Mouse (Mus musculus): ENCODE results near the gene Srbd1.

The Srbd1 gene

DNA sequence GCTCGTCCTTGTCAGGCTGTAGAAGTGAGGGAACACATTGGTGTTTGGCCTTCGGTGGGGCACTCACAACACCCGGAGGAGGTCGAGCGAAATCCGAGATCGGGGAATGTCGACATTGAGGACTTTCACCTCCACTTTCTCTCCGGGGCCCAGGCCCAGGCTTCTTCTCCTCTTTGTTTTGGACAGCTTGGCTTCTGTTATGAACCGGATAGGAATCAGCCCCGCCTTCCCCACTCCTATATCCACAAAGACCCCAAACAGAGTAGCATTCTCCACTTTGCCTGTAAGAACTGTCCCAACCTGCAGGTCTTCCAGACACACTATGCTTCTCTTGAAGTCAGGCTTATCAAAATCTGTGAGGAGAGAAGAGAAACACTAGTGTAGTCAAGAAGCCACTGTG is 159.8 kb downstream of the Srbd1 start:
- no peak for DNase-seq (ENCODE audit: low spot score in 2 of 2)

DNA sequence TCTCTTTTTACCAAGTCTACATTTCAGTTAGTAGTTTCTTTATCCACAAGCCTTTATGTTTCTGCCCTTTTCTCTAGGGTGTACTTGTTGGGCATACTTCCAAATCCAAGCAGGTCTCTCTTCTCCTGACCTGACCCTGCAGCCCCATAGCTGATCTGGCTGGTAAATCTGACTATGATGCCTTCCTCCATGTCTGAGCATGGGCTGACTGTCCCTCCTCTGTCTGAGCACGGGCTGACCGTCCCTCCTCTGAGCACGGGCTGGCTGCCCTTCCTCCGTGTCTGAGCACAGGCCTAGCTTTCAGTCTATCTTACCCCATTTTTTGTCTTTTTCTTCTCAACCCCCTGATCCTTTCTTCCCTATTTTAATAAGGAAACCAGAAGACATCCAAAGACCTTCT is 162.7 kb downstream of the Srbd1 start:
- DNase-seq (ENCODE audit: low spot score in 2 of 2) = no peak

DNA sequence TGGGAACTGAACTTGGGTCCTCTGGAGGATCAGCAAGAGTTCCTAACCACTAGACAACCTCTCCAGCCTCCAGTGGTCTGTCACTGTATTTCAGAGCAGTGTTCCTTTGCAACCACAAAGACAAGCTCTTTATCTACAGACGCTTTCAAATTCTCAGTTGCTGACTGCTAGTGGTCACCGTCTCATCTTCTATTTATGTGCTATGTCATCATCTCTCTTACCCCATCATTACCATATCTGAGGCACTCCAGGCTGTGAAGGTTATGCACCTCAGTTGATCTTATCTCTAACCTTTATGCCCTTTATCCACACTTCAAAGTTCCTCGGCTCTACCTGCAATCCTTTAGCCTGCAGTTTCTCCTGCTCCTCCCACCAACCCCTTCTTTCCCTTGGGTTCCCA is 163.1 kb downstream of the Srbd1 start:
- DNase-seq (ENCODE audit: low spot score in 2 of 2) = no peak

DNA sequence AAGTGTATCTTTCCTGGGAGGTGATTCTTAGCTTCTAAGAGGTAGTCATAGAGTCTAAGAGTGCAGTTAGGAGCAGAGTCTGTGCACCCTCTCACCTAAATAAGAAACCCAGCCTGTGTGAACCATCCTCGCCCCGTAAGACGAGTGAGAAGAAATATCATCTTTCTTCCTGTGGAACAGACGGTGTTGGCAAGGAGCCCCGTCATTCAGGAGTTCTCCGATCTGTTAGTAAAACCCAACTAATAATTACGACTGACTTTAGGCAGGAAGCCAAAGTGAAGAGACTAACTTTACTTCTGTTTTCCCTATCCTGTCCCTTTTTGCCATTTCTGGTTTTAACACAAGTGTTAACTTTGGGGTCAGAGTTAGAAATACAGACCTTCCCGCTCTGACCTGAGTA is 166.1 kb downstream of the Srbd1 start:
- peak; percentile 45 for DNase-seq (ENCODE audit: low spot score in 2 of 2)

DNA sequence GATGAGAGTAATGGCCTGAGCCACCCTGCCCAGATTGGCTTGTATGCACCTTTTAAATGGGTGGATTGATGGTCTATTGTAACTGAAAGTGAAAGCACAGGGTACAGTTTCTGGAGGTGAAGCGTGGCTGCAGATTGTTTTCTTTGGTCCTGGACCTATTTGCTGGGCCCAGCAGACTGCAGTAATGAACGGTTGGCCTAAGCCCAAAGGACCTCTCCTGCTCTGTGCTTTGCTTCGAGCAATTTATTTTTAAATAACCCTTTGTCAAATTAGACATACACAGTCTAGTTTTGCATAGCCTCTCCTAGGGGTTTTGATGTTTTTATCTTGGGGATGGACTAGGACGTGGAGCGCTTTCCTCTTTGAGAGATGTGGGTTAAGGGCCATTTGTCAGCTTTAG is 169.9 kb downstream of the Srbd1 start:
- no peak for DNase-seq (ENCODE audit: low spot score in 2 of 2)

DNA sequence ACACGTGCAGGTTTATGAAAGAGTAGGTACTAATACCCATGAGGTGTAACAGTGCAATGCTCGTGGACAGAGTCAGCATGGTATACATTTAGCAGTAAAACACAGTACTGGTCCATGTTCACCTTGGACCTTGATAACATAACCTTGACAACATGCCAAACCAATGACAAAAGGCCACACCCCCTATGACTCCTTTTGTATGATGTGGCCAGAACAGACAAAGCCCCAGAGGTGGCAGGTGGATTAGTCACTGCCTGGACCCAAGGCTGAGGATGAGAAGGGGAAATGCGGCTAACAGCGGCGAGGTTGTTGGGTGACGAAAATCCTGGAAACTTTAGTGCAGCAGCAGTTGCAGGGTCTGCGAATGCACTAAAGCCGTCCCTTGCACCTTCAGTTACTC is 170.4 kb downstream of the Srbd1 start:
- no peak for DNase-seq (ENCODE audit: low spot score in 2 of 2)

DNA sequence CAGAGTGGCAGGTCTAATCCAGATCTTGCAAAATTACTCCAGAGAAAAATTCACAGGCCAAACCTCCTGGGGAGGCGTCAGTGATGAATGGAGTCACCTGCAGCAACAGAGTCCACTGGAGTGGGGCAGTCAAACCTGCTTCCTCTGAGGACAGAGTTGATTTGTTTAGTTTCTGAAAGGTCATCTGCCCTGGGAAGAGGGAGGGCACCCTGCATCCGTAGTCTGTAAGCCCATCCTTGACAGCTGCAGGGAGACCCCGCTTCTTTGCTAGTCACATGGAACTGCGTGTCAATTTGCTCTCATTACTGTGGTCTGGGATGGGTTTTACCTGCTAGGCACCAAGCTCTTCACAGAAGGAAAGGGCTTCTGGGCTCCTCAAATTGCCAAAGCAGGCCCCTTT is 173.9 kb downstream of the Srbd1 start:
- DNase-seq (ENCODE audit: low spot score in 2 of 2) = no peak

DNA sequence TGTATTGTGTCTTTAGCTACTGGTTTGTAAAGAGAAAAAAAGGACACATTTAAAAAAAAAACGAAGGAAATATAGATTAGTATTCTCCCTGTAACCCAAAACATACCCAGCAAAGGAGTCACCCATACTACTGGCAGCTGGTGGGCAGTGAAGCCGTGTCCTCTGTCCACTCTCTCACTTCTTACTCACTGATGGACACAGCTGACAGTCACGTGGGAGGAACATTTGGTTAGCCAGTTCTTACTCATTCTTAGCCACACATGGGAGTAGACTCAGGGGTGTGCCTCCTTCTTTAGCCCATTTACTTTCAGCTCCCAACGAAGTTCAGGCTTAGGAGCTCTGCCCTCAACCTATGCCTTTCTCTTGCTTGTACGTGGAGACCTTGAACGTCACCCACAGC is 183.3 kb downstream of the Srbd1 start:
- DNase-seq (ENCODE audit: low spot score in 2 of 2) = no peak

DNA sequence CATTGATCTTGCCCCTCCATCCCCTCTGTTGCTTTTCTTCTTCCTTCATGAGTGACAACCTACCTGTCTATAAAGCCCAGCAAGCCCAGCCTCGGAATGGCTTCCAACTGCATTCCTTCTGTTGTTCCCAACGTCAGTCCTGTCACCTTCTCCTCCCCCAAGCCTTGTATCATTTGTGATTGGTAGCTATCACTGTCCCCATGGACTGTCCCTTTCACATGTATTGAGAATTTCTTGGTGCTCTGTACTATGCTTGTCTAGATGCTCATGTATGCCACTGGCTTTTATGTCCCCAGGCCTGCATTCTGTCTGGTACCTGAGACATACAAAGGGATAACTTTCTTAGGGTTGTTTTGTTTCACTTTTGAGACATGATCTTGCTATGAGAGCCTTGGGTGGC is 193.2 kb downstream of the Srbd1 start:
- DNase-seq (ENCODE audit: low spot score in 2 of 2) = no peak

DNA sequence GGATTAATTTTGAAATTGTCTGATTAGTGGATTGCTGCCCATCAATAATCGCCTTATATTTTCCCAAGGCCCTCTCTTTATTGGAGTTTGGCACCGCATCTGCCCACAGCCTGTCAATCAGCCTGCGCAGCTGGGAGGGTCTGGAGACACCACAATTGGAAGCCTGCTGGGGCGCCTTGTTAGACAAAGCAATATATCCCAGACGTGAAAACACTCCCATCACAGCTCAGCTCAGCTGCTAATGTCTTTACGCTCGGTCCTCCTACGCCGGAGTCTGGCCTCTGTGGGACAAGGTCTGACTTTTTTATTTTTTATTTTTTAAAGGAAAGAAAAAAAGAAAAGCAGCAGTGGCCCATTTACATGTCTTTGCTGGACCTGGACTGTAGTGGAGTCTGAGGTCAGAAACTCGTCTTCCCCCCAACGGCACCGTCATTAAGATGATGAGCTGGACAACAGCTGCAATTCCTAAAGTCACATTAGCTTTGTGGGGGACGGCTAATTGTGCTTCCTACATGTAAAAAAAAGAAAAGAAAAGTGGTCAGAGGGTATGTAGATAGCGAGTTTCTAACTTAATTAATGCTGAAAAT is 195.0 kb downstream of the Srbd1 start:
- peak in 1 of 2 experiments; percentile 37 for DNase-seq (ENCODE audit: low spot score in 2 of 2)

DNA sequence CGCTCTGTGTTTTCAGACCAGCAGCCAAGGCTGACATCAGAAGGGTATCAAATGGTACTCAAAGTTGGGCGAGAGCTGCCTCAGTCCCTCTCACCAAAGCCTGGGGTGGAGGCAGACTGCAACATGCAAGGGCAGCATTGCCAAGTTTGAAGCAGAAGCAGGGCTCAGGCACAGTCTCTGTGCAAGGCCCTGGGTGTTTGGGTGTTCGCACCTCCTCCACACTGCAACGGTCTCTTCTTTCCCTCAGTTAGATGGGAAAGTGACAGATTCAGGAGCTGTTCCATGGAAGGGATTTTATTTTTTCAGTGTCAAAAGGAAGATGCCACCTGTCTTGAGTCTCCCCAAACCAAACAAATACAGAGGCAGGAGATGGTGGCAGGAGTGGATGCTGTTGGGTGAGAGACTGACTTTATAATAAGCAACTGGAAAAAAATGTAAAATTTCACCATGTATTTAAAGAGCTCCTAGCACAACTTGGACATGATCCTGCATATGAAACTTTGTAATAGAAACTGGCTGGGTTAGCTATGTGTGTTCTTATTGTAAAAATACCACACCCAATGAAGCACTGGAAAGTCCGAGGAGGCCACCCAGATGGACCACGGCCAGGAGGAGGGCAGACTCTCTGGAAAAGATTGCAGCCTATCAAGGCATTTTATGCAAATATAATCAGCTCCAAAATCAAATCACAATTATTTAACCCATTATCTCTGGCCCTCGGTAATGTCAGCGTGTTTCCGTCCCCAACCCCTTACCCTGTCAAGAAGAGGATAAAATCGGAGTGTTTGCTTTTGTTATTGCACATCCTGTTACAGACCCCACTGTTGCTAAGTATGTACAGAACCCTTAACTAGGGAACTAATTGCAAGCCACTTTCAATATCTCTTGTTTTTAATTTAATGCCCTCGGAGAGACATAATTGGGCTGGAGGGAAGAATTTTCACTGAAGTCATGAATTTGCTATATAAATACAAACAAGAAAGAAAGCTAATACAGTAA is 195.8 kb downstream of the Srbd1 start:
- DNase-seq (ENCODE audit: low spot score in 2 of 2) = peak; percentile 52

DNA sequence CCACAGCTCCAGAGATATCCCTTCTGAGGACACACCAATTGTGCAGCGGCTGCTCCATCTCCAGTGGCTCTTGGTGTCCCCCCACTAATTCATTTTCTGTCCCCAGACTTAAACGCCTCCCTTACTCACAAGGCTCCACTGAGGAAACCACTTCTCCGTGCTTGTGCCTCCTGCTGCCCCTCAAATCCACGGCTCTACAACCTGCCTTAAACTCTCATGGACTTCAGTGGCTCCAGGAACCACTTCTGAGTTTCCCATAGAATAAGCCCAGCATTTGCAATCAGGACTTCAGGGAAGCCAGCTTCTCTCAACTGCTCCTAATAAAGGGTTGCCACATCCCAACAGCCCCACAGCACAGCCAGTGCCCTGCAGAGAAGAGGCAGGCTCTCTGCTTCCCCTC is 200.2 kb downstream of the Srbd1 start:
- no peak for DNase-seq (ENCODE audit: low spot score in 2 of 2)

DNA sequence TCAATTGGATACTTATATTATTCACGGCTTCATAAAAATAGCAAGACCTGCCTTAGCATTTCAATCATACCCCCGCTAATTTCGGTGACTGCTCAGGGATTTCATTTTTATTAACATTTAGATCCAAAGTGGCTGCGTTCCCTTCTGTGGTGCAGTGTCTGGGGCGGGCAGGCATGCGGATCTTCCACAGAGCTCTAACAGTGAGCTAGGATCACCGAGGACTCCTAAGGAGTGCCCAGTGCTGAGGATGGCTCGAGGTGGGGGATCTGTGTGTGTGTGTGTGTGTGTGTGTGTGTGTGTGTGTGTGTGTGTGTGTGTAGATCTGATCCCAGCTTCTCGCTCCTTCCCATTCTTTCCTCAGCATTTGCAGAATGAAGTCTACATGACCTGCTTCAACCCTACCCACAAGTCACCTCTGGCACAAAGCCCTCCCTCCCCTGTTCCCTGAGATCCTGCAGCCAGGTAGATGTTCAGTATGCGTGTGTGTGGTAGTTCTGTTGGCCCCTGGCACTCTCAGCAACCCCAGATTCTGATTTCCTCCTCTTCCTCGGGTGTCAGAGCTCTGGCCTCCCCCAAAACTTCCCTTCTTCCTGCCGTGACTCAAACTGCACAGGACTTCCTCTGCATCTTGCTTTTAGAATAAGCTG is 200.9 kb downstream of the Srbd1 start:
- DNase-seq (ENCODE audit: low spot score in 2 of 2) = no peak

DNA sequence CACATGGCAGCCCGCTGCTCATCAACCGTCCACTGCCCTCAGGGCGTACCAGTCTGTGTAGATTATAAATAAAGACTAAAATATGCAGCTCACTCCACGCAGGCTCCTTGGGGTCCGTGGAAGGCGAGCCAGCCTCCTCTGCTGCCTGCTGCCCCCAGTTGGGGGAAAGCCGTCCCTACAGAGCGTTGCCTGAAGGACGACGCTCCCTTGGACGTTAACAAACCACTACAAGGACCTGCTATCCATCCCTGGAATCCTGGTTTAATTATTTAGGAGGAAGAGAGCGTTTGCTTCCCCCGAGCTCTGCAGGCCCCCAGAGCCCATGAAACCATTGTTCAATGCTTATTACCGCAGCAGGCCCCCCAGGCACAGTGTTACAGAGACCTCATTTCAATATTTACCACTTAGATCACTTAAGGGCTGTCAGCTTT is 201.4 kb downstream of the Srbd1 start:
- DNase-seq (ENCODE audit: low spot score in 2 of 2) = no peak

DNA sequence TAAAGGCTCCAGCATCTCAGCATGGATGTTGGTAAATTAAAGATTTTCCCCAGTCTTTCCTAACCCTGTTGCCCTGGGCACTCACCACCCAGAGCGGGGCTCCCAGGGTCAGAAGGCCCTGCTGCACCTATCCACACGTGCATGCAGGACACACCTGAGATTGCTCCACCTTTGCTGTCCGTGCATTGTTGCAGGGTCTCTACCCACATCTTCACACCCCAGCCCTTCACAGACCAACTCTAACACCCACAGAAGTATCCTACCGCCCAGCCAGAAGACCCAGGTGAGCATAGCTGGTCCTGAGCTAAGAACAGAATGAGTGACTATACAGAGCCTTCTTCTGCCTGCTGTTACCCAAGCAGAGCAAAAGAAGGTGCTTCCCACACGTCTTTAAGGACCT is 201.9 kb downstream of the Srbd1 start:
- no peak for DNase-seq (ENCODE audit: low spot score in 2 of 2)

DNA sequence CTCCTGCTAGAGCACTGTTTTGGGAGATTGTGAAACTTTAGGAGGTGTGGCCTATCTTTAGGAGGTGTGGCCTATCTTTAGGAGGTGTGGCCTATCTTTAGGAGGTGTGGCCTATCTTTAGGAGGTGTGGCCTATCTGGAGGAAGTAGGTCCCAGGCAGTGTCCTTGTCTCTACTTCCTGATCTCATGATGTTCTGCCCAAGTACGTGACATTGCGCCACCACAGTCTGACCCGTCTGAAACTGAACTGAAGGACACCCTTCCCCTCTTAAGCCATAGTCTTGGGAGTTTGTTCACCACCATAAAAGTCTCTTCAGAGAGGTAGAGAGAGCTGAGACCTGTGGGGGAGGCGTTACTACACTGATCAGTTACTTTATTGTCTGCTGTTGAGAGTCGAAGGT is 202.9 kb downstream of the Srbd1 start:
- no peak for DNase-seq (ENCODE audit: low spot score in 2 of 2)

DNA sequence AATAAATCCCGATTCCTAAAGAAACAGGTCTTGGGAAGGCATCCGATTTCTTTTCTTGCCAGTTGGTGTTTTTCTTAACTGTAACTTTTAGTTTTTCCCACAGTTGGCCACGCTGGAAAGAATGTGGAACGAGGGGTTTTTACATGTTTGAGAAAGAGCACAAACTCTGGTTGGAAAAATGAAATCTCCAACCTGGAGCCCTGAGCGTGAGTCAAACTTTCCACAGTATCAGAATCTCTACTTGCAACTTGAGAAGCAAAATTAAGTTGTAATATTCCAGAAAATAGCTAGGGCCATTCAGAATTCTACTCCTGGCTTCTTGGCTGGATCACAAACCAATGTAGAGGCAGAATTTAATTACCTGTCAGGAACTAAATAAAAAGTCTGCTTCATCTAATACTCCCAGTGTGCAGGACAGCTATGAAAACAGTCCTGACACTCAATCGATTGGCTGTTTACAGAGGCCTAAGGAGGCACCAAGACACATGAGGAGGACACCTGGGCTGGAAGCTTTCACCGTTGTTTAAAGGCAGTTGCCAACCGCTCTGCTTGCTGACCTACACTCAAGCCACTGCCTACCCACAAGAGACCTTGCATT is 203.7 kb downstream of the Srbd1 start:
- no peak for DNase-seq (ENCODE audit: low spot score in 2 of 2)

DNA sequence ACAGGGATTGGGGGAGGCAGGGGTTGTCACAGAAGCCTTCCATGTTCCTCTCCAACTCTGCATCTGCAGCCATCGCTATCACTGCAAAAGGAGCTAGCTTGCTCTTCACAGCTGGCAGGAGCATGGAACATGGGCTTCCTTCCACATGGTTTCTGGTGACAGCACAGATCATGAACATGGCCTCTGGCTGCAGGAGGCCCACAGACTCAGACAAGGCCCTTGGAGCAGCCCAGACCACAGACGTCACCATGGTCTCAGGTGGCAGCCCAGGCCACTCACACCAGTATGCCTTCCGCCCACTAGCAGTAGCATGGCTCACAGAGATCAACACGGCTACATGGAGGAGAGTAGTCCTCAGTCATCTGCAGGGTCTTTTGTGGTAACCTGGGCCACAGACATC is 207.8 kb downstream of the Srbd1 start:
- DNase-seq (ENCODE audit: low spot score in 2 of 2) = no peak

DNA sequence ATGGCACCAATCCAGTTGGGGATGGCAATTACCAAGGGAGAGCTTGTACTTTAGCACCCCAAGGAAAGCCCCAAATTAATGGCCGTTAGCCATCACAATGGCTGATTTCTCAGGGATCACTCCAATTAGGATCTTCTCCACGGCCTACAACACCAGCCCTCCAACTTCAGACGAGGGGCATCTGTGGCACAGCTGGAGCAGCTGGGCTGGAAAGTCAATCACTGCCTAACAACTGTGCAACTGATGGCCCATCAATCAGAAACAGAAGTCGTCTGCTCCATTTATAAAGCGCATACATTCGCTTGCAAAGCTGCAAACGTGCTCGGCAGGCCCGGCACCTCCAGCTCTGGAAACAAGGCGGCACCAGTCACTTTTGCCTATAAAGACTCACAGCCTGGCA is 209.7 kb downstream of the Srbd1 start:
- no peak for DNase-seq (ENCODE audit: low spot score in 2 of 2)
